ENCODE assay signal across 19 mouse cellular contexts in the genomic region with DNA sequence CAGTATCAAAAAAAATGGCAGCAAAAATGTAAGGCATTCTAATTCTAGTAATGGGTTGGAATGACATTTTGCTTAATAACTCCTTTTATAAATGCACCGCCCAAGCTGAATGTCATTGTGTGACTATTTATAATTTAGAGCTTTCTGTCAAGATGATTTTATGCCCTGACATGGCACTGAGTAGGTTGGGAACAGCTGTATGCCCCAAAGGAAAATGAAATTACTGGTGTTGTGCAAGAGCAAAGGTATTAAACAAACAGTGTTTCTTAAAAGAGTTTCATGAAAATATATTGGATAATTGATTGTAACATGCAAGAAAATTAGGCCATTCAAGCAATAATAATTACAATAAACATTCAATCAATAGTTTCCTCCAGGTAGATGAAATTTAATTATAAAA.
"Had no signal": no experiment of that assay in that cellular context is flagged by ENCODE, and none has a peak within 500 bp of the region (broad histone marks: within the 10 kb centered on the region; RNA-seq: fewer than 3 reads in every experiment).

No protein-coding gene starts in this region.

- DNase-seq: kidney, adult 11 months; kidney, adult 8-10 months; kidney, postnatal 10 days; kidney, postnatal 36 days; layer of hippocampus, postnatal 36 days; liver; lung, adult 2 months; lung, postnatal 14 days; lung, postnatal 4 days; thymus, adult 18-20 months; thymus, postnatal 4 days had no signal

- H3K4me3 ChIP-seq: intestine, embryonic 15.5 days; kidney, embryonic 15.5 days; left cerebral cortex, adult 2 months; limb, embryonic 12.5 days; liver, embryonic 12.5 days; liver, embryonic 15.5 days; midbrain, embryonic 13.5 days; neural tube, embryonic 13.5 days had no signal

- ATAC-seq: intestine, embryonic 15.5 days; liver, embryonic 12.5 days; midbrain, embryonic 13.5 days had no signal

- H3K9me3 ChIP-seq: intestine, embryonic 15.5 days; kidney, embryonic 15.5 days; limb, embryonic 12.5 days; liver, embryonic 12.5 days; liver, embryonic 15.5 days; midbrain, embryonic 13.5 days; neural tube, embryonic 13.5 days had no signal

- H3K9ac ChIP-seq: intestine, embryonic 15.5 days; kidney, embryonic 15.5 days; limb, embryonic 12.5 days; liver, embryonic 12.5 days; liver, embryonic 15.5 days; midbrain, embryonic 13.5 days; neural tube, embryonic 13.5 days had no signal

- H3K36me3 ChIP-seq: intestine, embryonic 15.5 days; kidney, embryonic 15.5 days; limb, embryonic 12.5 days; liver, embryonic 12.5 days; liver, embryonic 15.5 days; midbrain, embryonic 13.5 days; neural tube, embryonic 13.5 days had no signal

- H3K27ac ChIP-seq: intestine, embryonic 15.5 days; kidney, embryonic 15.5 days; left cerebral cortex, adult 2 months; limb, embryonic 12.5 days; liver, embryonic 12.5 days; liver, embryonic 15.5 days; midbrain, embryonic 13.5 days; neural tube, embryonic 13.5 days had no signal

- H3K4me1 ChIP-seq: intestine, embryonic 15.5 days; kidney, embryonic 15.5 days; liver, embryonic 15.5 days; midbrain, embryonic 13.5 days; neural tube, embryonic 13.5 days had no signal

- H3K4me2 ChIP-seq: intestine, embryonic 15.5 days; kidney, embryonic 15.5 days; limb, embryonic 12.5 days; liver, embryonic 12.5 days; liver, embryonic 15.5 days; midbrain, embryonic 13.5 days; neural tube, embryonic 13.5 days had no signal

- H3K27me3 ChIP-seq: intestine, embryonic 15.5 days; kidney, embryonic 15.5 days; limb, embryonic 12.5 days; liver, embryonic 12.5 days; liver, embryonic 15.5 days; midbrain, embryonic 13.5 days; neural tube, embryonic 13.5 days had no signal
